Mouse (Mus musculus): ENCODE measurements at regions not wholly inside any gene's neighbourhood (a gene's known extent, or its start where the extent isn't known, plus 50 kb on each side); places are given as distances from the start of the nearest gene placed in this dataset.

GRCm38 (mm10) chr10:102694810-102695209, 182.8 kb downstream of the Rassf9 start:
- TF ChIP-seq CTCF (IDR thresholded peaks at IDR 0.05; ENCODE audit: low read depth, low read length) (no peak), POLR2A (IDR thresholded peaks at IDR 0.05; ENCODE audit: extremely low read depth, insufficient read depth, low read length) (no peak)
- 75% methylated on average over 2 of the region's 2 CpGs for WGBS

GRCm38 (mm10) chr10:102689966-102690365, 177.9 kb downstream of the Rassf9 start:
- TF ChIP-seq POLR2A (IDR thresholded peaks at IDR 0.05; ENCODE audit: extremely low read depth, insufficient read depth, low read length) (no peak), CTCF (IDR thresholded peaks at IDR 0.05; ENCODE audit: low read depth, low read length) (no peak)
- no peak overlapping the region for H3K4me3 ChIP-seq (ENCODE audit: insufficient read depth, low read depth, low read length)
- no peak overlapping the region for H3K27ac ChIP-seq (replicated peaks; ENCODE audit: insufficient read depth, low read depth, low read length)
- H3K9ac ChIP-seq (ENCODE audit: low read depth, low read length), result no peak overlapping the region
- no peaks in the 10 kb centered on the region for H3K4me1 ChIP-seq (ENCODE audit: control insufficient read depth, insufficient read depth, low read length)
- no peaks in the 10 kb centered on the region for H3K27me3 ChIP-seq (ENCODE audit: control insufficient read depth, insufficient read depth, low read length)
- H3K36me3 ChIP-seq (ENCODE audit: control insufficient read depth, insufficient read depth, low read length), result no peaks in the 10 kb centered on the region
- no peak for DNase-seq (ENCODE audit: extremely low read depth, low read depth, low spot score)
- WGBS, result 43% methylated on average over 1 of the region's 1 CpGs
- H3K79me2 ChIP-seq (ENCODE audit: control insufficient read depth, insufficient read depth, low read length), result no peaks in the 10 kb centered on the region

More at GRCm38 (mm10) chr10:102694810-102695209, 182.8 kb downstream of the Rassf9 start:
- Histone ChIP-seq H3K27ac (replicated peaks; ENCODE audit: insufficient read depth, low read depth, low read length) (no peak overlapping the region), H3K36me3 (ENCODE audit: control insufficient read depth, insufficient read depth, low read length) (no peaks in the 10 kb centered on the region), H3K4me1 (ENCODE audit: control insufficient read depth, insufficient read depth, low read length) (no peaks in the 10 kb centered on the region), H3K9ac (ENCODE audit: low read depth, low read length) (no peak overlapping the region), H3K79me2 (ENCODE audit: control insufficient read depth, insufficient read depth, low read length) (no peaks in the 10 kb centered on the region), H3K27me3 (ENCODE audit: control insufficient read depth, insufficient read depth, low read length) (no peaks in the 10 kb centered on the region), H3K4me3 (ENCODE audit: insufficient read depth, low read depth, low read length) (no peak overlapping the region)
- DNase-seq (ENCODE audit: extremely low read depth, low read depth, low spot score), result no peak

GRCm38 (mm10) chr10:102686667-102687397, 174.8 kb downstream of the Rassf9 start:
- WGBS, result 78% methylated on average over 14 of the region's 14 CpGs

GRCm38 (mm10) chr10:102685833-102686434, 173.9 kb downstream of the Rassf9 start:
- Histone ChIP-seq H3K4me1 (ENCODE audit: control insufficient read depth, insufficient read depth, low read length) (no peaks in the 10 kb centered on the region), H3K4me3 (ENCODE audit: insufficient read depth, low read depth, low read length) (no peak overlapping the region), H3K27ac (replicated peaks; ENCODE audit: insufficient read depth, low read depth, low read length) (no peak overlapping the region), H3K36me3 (ENCODE audit: control insufficient read depth, insufficient read depth, low read length) (no peaks in the 10 kb centered on the region), H3K9ac (ENCODE audit: low read depth, low read length) (no peak overlapping the region), H3K27me3 (ENCODE audit: control insufficient read depth, insufficient read depth, low read length) (no peaks in the 10 kb centered on the region), H3K79me2 (ENCODE audit: control insufficient read depth, insufficient read depth, low read length) (no peaks in the 10 kb centered on the region)
- WGBS, result 77% methylated on average over 7 of the region's 7 CpGs
- no peak for TF ChIP-seq CTCF (IDR thresholded peaks at IDR 0.05; ENCODE audit: low read depth, low read length)
- TF ChIP-seq POLR2A (IDR thresholded peaks at IDR 0.05; ENCODE audit: extremely low read depth, insufficient read depth, low read length), result no peak
- DNase-seq (ENCODE audit: extremely low read depth, low read depth, low spot score), result no peak

More at GRCm38 (mm10) chr10:102686667-102687397, 174.8 kb downstream of the Rassf9 start:
- Histone ChIP-seq H3K4me1 (ENCODE audit: control insufficient read depth, insufficient read depth, low read length) (no peaks in the 10 kb centered on the region), H3K27ac (replicated peaks; ENCODE audit: insufficient read depth, low read depth, low read length) (no peak overlapping the region), H3K27me3 (ENCODE audit: control insufficient read depth, insufficient read depth, low read length) (no peaks in the 10 kb centered on the region), H3K36me3 (ENCODE audit: control insufficient read depth, insufficient read depth, low read length) (no peaks in the 10 kb centered on the region), H3K79me2 (ENCODE audit: control insufficient read depth, insufficient read depth, low read length) (no peaks in the 10 kb centered on the region), H3K9ac (ENCODE audit: low read depth, low read length) (no peak overlapping the region), H3K4me3 (ENCODE audit: insufficient read depth, low read depth, low read length) (no peak overlapping the region)
- TF ChIP-seq CTCF (IDR thresholded peaks at IDR 0.05; ENCODE audit: low read depth, low read length) (no peak), POLR2A (IDR thresholded peaks at IDR 0.05; ENCODE audit: extremely low read depth, insufficient read depth, low read length) (no peak)
- no peak for DNase-seq (ENCODE audit: extremely low read depth, low read depth, low spot score)

- no peaks in the 10 kb centered on the region for H3K4me1 ChIP-seq (ENCODE audit: control insufficient read depth, insufficient read depth, low read length)
- no peak overlapping the region for H3K9ac ChIP-seq (ENCODE audit: low read depth, low read length)
- 74% methylated on average over 5 of the region's 5 CpGs for WGBS
- H3K79me2 ChIP-seq (ENCODE audit: control insufficient read depth, insufficient read depth, low read length), result no peaks in the 10 kb centered on the region
- no peak overlapping the region for H3K27ac ChIP-seq (replicated peaks; ENCODE audit: insufficient read depth, low read depth, low read length)
- H3K27me3 ChIP-seq (ENCODE audit: control insufficient read depth, insufficient read depth, low read length), result no peaks in the 10 kb centered on the region
- H3K4me3 ChIP-seq (ENCODE audit: insufficient read depth, low read depth, low read length), result no peak overlapping the region
- TF ChIP-seq CTCF (IDR thresholded peaks at IDR 0.05; ENCODE audit: low read depth, low read length), result no peak
- no peak for TF ChIP-seq POLR2A (IDR thresholded peaks at IDR 0.05; ENCODE audit: extremely low read depth, insufficient read depth, low read length)
- no peak for DNase-seq (ENCODE audit: extremely low read depth, low read depth, low spot score)
- H3K36me3 ChIP-seq (ENCODE audit: control insufficient read depth, insufficient read depth, low read length), result no peaks in the 10 kb centered on the region
Observed at GRCm38 (mm10) chr10:102667359-102667758, 155.3 kb downstream of the Rassf9 start.

GRCm38 (mm10) chr10:102659683-102660082, 147.7 kb downstream of the Rassf9 start:
- no peaks in the 10 kb centered on the region for H3K79me2 ChIP-seq (ENCODE audit: control insufficient read depth, insufficient read depth, low read length)
- no peaks in the 10 kb centered on the region for H3K36me3 ChIP-seq (ENCODE audit: control insufficient read depth, insufficient read depth, low read length)
- no peaks in the 10 kb centered on the region for H3K4me1 ChIP-seq (ENCODE audit: control insufficient read depth, insufficient read depth, low read length)
- DNase-seq (ENCODE audit: extremely low read depth, low read depth, low spot score), result no peak
- no peak overlapping the region for H3K4me3 ChIP-seq (ENCODE audit: insufficient read depth, low read depth, low read length)
- no peak overlapping the region for H3K27ac ChIP-seq (replicated peaks; ENCODE audit: insufficient read depth, low read depth, low read length)
- no peaks in the 10 kb centered on the region for H3K27me3 ChIP-seq (ENCODE audit: control insufficient read depth, insufficient read depth, low read length)
- 87% methylated on average over 6 of the region's 6 CpGs for WGBS
- no peak overlapping the region for H3K9ac ChIP-seq (ENCODE audit: low read depth, low read length)
- TF ChIP-seq POLR2A (IDR thresholded peaks at IDR 0.05; ENCODE audit: extremely low read depth, insufficient read depth, low read length) (no peak), CTCF (IDR thresholded peaks at IDR 0.05; ENCODE audit: low read depth, low read length) (no peak)

All from liver, adult 2 months (tissue).